Mouse (Mus musculus) neural tube, embryonic 11.5 days (tissue): ENCODE measurements around the gene Pcbp3. TPM values are rescaled to one million over a fixed set of nuclear protein-coding genes. Genes with fewer than 3 reads are reported as not detected.

Source experiments
- ATAC-seq: fragments of 200-750 bp; cut with Nextera tagmentation; 2 replicates; pipeline ENCODE4 v1.8.0; 2017; ENCODE audit warnings: moderate number of reproducible peaks, mild to moderate bottlenecking, moderate TSS enrichment, moderate library complexity; ENCODE audit not compliant: insufficient read depth, low FRiP score, low TSS enrichment
- DNase-seq: peaks from one replicate; pipeline ENCODE4 v3.0.0-alpha.2; 2015; ENCODE audit warnings: low spot score
- H3K27ac ChIP-seq: fragments of 300-500 bp; sonication (generic); 2 replicates; pipeline ENCODE4 v1.5.1; 2014; ENCODE audit warnings: low read depth, mild to moderate bottlenecking, low read length
- H3K27me3 ChIP-seq: fragments of 300-500 bp; sonication (generic); 2 replicates; pipeline ENCODE4 v1.6.1; 2014; ENCODE audit warnings: mild to moderate bottlenecking, low read length, mixed read lengths; ENCODE audit not compliant: control insufficient read depth, insufficient read depth
- H3K36me3 ChIP-seq: fragments of 300-500 bp; sonication (generic); 2 replicates; pipeline ENCODE4 v1.6.1; 2014; ENCODE audit warnings: mild to moderate bottlenecking, low read length, moderate library complexity, mixed read lengths; ENCODE audit not compliant: control insufficient read depth, insufficient read depth
- H3K4me1 ChIP-seq: fragments of 300-500 bp; sonication (generic); 2 replicates; pipeline ENCODE4 v1.6.1; 2014; ENCODE audit warnings: low read length, mixed read lengths; ENCODE audit not compliant: control insufficient read depth, insufficient read depth
- H3K4me2 ChIP-seq: fragments of 300-500 bp; sonication (generic); 2 replicates; pipeline ENCODE4 v1.6.1; 2014; ENCODE audit warnings: low read depth, mild to moderate bottlenecking, moderate library complexity
- H3K4me3 ChIP-seq: fragments of 300-500 bp; sonication (generic); 2 replicates; pipeline ENCODE4 v1.5.1; 2014; ENCODE audit warnings: low read depth, low read length
- H3K9ac ChIP-seq: fragments of 300-500 bp; sonication (generic); 2 replicates; pipeline ENCODE4 v1.6.1; 2014; ENCODE audit warnings: mild to moderate bottlenecking, low read length
- H3K9me3 ChIP-seq: fragments of 300-500 bp; sonication (generic); 2 replicates; pipeline ENCODE4 v1.6.1; 2016; ENCODE audit warnings: low read length; ENCODE audit not compliant: control insufficient read depth
- WGBS: fragments of 180-500 bp; shearing (Covaris S2); extraction: QIAGEN DNeasy Blood & Tissue Kit; methylation state at CpG from one replicate; pipeline ENCODE4 v1.1.7; 2014; 5-methylcytosine and 5-hydroxymethylcytosine counted together
- polyA plus RNA-seq: library from polyadenylated mRNA; unstranded; fragments of >200 nt; fragmentation: Nextera tagmentation; extraction: Ambion mirVana; gene quantifications from 2 replicates; pipeline ENCODE4 v1.2.1, GENCODE M21; 2014

Gene Pcbp3
- polyA plus RNA-seq, 1 experiment from 2014 or later, result 47.3 TPM

DNA sequence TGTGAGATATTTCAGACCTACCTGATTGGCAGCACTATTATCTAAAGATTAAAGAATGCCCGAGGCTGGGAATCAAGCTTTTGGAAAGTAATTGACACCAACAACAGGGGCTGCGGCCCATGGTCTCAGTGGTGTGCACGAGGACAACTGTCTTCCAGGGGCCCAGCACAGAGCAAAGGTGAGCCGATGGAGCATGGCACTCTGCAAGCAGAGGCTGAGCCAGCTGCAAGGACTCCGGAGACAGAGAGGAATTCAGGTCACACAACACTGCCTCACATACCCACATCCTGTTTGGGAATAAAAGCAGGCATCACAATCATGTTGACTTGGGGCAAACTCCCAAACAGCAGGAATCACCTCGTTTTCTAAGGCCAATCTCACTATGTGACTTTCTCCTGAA, 5.5 kb downstream of the Pcbp3 start:
- Histone ChIP-seq H3K4me2 (no peak overlapping the region), H3K4me3 (no peak overlapping the region), H3K9ac (no peak overlapping the region), H3K27me3 (no peaks in the 10 kb centered on the region), H3K9me3 (no peaks in the 10 kb centered on the region), H3K4me1 (0 out of 2 replicates have a peak, but pooled peaks cover 3% of the 10 kb centered on the region), H3K36me3 (no peaks in the 10 kb centered on the region), H3K27ac (no peak overlapping the region)
- DNase-seq (no peak), ATAC-seq (no peak)
- WGBS, result 59% methylated on average over 6 of the region's 6 CpGs

DNA sequence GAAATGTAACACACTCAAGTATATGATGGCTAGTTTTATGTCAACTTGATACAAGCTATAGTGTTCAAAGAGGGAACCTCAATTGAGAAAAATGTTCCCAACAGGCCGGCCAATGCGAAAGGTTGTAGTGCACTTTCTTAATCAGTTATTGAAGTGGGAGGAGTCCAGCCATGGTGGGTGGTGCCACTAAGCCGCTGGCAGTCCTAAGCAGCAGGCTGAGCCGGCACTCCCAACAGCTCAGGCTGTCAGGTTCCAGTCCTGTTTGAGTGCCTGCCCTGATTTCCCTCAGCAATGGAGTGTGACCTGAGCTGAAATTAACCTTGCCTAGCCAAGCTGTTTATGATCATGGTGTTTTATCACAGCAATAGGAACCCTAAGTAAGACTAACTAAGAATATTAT, 20.6 kb downstream of the Pcbp3 start:
- no peaks in the 10 kb centered on the region for H3K27me3 ChIP-seq
- no peak overlapping the region for H3K4me3 ChIP-seq
- no peaks in the 10 kb centered on the region for H3K4me1 ChIP-seq
- no peak overlapping the region for H3K4me2 ChIP-seq
- WGBS, result 77% methylated on average over 4 of the region's 4 CpGs
- no peak overlapping the region for H3K9ac ChIP-seq
- H3K9me3 ChIP-seq, result no peaks in the 10 kb centered on the region
- no peak overlapping the region for H3K27ac ChIP-seq
- ATAC-seq, result no peak
- no peak for DNase-seq
- H3K36me3 ChIP-seq, result no peaks in the 10 kb centered on the region

GRCm38 (mm10) chr10:76936827-76937226, 24.9 kb downstream of the Pcbp3 start:
- DNase-seq (no peak), ATAC-seq (no peak)
- H3K4me3 ChIP-seq, result no peak overlapping the region
- no peaks in the 10 kb centered on the region for H3K4me1 ChIP-seq
- H3K9ac ChIP-seq, result no peak overlapping the region
- H3K36me3 ChIP-seq, result no peaks in the 10 kb centered on the region
- H3K4me2 ChIP-seq, result no peak overlapping the region
- H3K27ac ChIP-seq, result no peak overlapping the region
- WGBS, result 87% methylated on average over 6 of the region's 6 CpGs
- no peaks in the 10 kb centered on the region for H3K9me3 ChIP-seq
- H3K27me3 ChIP-seq, result no peaks in the 10 kb centered on the region

GRCm38 (mm10) chr10:76934805-76935204, 26.9 kb downstream of the Pcbp3 start:
- WGBS, result 84% methylated on average over 5 of the region's 5 CpGs
- Histone ChIP-seq H3K27ac (no peak overlapping the region), H3K9ac (no peak overlapping the region), H3K4me3 (no peak overlapping the region), H3K36me3 (no peaks in the 10 kb centered on the region), H3K4me2 (no peak overlapping the region), H3K9me3 (no peaks in the 10 kb centered on the region), H3K4me1 (no peaks in the 10 kb centered on the region), H3K27me3 (no peaks in the 10 kb centered on the region)
- ATAC-seq (no peak), DNase-seq (no peak)

DNA sequence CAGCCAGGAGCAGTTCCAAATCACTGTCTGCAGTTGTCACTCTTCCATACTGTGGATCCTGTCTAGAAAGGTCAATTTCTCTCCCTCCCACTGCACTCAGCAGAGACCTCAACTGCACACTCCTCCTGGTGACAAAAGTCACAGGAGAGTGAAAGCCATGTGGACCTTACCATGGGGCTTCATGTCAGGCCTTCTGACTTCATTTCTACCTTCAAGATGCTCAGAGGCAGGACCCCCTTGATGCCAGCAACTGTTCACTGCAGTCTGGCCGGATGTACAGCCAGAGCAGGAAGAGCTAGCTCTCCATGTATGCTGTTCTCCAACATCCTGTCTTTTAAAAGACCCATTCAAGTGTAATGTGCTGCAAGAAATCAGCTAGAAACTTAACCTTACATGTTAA, 29.9 kb downstream of the Pcbp3 start:
- H3K4me2 ChIP-seq, result no peak overlapping the region
- no peak overlapping the region for H3K27ac ChIP-seq
- no peaks in the 10 kb centered on the region for H3K27me3 ChIP-seq
- no peaks in the 10 kb centered on the region for H3K9me3 ChIP-seq
- H3K4me3 ChIP-seq, result no peak overlapping the region
- H3K9ac ChIP-seq, result no peak overlapping the region
- H3K36me3 ChIP-seq, result no peaks in the 10 kb centered on the region
- 67% methylated on average over 1 of the region's 1 CpGs for WGBS
- no peaks in the 10 kb centered on the region for H3K4me1 ChIP-seq
- ATAC-seq (no peak), DNase-seq (no peak)

DNA sequence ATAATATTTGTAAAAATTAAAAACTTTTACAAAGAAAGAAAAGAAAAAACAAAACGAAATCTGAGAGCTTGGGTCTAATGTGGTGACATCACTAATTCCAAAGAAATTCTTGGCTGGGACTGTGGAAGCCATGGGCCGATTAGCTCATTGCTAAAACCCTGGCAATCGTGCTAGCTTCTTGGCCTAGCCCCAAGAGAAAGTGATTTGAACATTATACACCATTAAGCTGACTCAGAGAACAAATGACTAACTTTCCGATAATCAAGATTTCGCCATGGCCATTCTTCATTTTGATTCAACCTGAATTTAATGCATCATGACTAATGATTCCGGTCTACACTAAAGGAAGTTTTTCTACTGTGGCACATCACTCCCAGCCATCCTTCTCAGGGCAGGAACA, 30.6 kb downstream of the Pcbp3 start:
- H3K9ac ChIP-seq, result no peak overlapping the region
- 91% methylated on average over 6 of the region's 6 CpGs for WGBS
- no peak overlapping the region for H3K4me3 ChIP-seq
- ATAC-seq (no peak), DNase-seq (no peak)
- H3K4me1 ChIP-seq, result no peaks in the 10 kb centered on the region
- H3K36me3 ChIP-seq, result no peaks in the 10 kb centered on the region
- H3K4me2 ChIP-seq, result no peak overlapping the region
- no peak overlapping the region for H3K27ac ChIP-seq
- no peaks in the 10 kb centered on the region for H3K9me3 ChIP-seq
- no peaks in the 10 kb centered on the region for H3K27me3 ChIP-seq

DNA sequence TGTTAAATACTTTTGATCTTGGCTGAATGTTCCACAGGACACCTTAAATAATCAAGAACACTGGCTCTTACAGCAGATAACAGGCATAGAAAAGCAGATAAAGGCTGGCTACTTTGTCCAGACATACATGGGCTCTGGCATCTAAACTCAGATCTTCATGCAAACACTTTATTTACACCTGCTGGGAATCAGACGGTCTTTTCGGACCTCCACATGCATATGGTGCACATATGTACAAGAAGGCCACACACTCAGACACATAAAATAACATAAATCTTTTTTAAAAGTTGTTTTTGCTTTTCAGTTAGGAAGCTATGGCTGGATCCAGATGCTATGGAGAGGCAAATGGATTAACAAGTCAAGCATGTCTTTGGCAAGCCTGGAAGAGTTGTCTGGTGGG, 37.2 kb downstream of the Pcbp3 start:
- no peak for DNase-seq
- no peaks in the 10 kb centered on the region for H3K36me3 ChIP-seq
- WGBS, result 68% methylated on average over 2 of the region's 2 CpGs

DNA sequence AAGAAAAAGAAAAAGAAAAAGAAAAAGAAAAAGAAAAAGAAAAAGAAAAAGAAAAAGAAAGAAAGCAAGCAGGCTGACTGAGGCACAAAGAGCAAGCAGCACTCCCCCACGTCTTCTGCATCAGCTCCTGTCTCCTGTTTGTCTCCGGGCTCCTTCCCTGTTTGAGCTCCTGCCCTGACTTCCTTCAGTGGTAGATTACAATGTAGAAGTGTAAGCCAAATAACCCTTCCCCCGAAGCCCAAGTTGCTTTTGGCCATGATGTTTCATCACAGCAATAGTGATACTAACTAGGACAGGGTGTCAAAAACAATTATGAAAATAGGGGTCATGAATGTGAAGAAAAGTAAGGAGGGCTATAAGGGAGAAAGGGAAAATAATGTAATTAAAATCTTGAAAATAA, 43.6 kb downstream of the Pcbp3 start:
- ATAC-seq, result no peak
- WGBS, result 91% methylated on average over 3 of the region's 3 CpGs

More for the DNA sequence above, 37.2 kb downstream of the Pcbp3 start:
- Histone ChIP-seq H3K27me3 (no peaks in the 10 kb centered on the region), H3K4me2 (no peak overlapping the region), H3K27ac (no peak overlapping the region), H3K9ac (no peak overlapping the region), H3K4me3 (no peak overlapping the region), H3K9me3 (no peaks in the 10 kb centered on the region; the same call in 1 of the 2 replicates), H3K4me1 (no peaks in the 10 kb centered on the region)
- no peak for ATAC-seq

DNA sequence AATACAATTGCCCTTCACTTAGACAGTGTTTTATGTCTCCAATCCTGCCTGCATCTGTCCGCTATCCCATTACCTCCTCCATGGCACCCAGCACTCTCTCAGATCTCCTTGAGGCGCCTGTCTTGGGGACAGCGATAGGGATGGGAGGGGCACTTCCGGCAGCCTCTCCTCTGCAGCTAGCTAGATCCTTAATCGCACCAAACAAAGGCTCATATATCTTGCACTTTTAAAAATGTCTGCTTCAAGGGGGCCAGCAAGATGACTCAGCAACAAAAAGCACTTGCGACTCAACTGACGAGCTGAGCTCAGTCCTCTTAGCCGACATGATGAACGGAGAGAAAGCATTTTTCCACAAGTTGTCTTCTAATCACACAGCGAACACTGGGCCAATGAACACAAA, 55.3 kb downstream of the Pcbp3 start:
- DNase-seq, result no peak
- no peak overlapping the region for H3K9ac ChIP-seq
- no peak overlapping the region for H3K4me3 ChIP-seq
- no peak overlapping the region for H3K27ac ChIP-seq
- H3K27me3 ChIP-seq, result no peaks in the 10 kb centered on the region
- WGBS, result 71% methylated on average over 10 of the region's 10 CpGs
- no peak overlapping the region for H3K4me2 ChIP-seq
- H3K9me3 ChIP-seq, result no peaks in the 10 kb centered on the region
- ATAC-seq, result no peak
- H3K4me1 ChIP-seq, result no peaks in the 10 kb centered on the region
- H3K36me3 ChIP-seq, result no peaks in the 10 kb centered on the region

More for the DNA sequence above, 43.6 kb downstream of the Pcbp3 start:
- H3K4me2 ChIP-seq, result no peak overlapping the region
- H3K27ac ChIP-seq, result no peak overlapping the region
- H3K4me1 ChIP-seq, result no peaks in the 10 kb centered on the region
- H3K27me3 ChIP-seq, result no peaks in the 10 kb centered on the region
- no peak for DNase-seq
- no peaks in the 10 kb centered on the region for H3K9me3 ChIP-seq
- H3K36me3 ChIP-seq, result no peaks in the 10 kb centered on the region
- no peak overlapping the region for H3K9ac ChIP-seq
- no peak overlapping the region for H3K4me3 ChIP-seq
